Mouse (Mus musculus) megakaryocyte, embryonic 14.5 days (primary cell): ENCODE data around the gene Cacybp. TPM values are rescaled to one million over a fixed set of nuclear protein-coding genes. Genes with fewer than 3 reads are reported as not detected.

Experiments used
- H3K27me3 ChIP-seq: replicated peaks from 2 replicates; pipeline ENCODE3; 2012; ENCODE audit warnings: inconsistent platforms
- H3K36me3 ChIP-seq: replicated peaks from 2 replicates; pipeline ENCODE3; 2012; ENCODE audit warnings: low read length, inconsistent platforms, mixed read lengths
- H3K4me1 ChIP-seq: 2 replicates; pipeline ENCODE4 v1.6.1; 2012; ENCODE audit warnings: inconsistent platforms
- H3K4me3 ChIP-seq: replicated peaks from 2 replicates; pipeline ENCODE3; 2012; ENCODE audit warnings: moderate library complexity, mild to moderate bottlenecking, inconsistent platforms
- H3K9me3 ChIP-seq: 2 replicates; pipeline ENCODE4 v1.6.1; 2012; ENCODE audit warnings: inconsistent platforms
- FLI1 ChIP-seq: IDR thresholded peaks from 2 replicates; pipeline ENCODE4 v1.6.1; 2012; ENCODE audit warnings: low read length, inconsistent platforms, mixed read lengths
- GATA1 ChIP-seq: IDR thresholded peaks from 3 replicates; pipeline ENCODE4 v1.6.1; 2012; ENCODE audit warnings: mixed read lengths, low read length, inconsistent platforms, borderline replicate concordance
- polyA plus RNA-seq: library from polyadenylated mRNA; stranded (reverse); fragments of >175 nt; gene quantifications from 2 replicates; pipeline ENCODE4 v1.2.3, GENCODE M21; 2012; ENCODE audit warnings: low replicate concordance; ENCODE audit not compliant: insufficient read depth

Cacybp gene
- polyA plus RNA-seq, 1 experiment: 75.5 TPM

DNA sequence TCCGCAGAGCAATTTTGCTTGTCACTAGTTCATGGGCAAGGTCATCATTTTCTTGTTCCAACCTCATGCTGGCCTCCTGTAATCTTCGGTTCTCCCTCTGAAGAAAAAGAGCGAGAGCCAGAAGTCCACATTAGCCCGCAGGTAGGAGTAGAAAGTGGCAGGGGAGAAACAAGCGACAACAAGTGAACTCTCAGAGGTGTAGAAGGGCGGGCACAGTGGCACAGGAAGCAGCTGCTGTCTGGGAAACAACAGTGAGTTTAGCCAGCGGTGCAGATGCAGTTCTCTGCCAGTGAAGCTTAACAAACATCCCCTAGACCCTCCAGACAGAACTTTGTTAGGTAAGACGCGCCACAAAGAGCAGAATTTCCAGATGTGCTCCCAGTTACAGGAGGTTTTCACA, 34.8 kb upstream of the Cacybp start:
- Histone ChIP-seq H3K4me3 (no peak overlapping the region), H3K9me3 (no peaks in the 10 kb centered on the region)
- TF ChIP-seq GATA1 (no peak), FLI1 (no peak)

DNA sequence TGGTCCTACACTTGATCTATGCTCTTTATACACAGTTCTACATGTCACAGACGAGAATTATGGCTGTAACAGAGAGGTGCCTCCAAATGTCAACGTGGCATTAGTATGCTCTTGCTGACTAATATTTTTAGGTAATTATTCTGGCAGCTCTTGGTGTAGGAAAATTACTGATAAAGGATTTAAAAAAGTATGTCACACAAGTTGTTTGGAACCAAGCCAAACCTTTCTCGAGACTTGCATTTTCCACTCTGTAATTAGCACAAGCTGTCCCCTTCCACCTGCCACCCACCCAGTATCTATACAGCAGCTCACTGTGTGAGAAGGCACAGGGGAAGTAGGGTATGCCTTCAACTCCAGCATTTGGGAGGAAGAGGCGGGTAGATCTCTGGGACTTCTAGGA, 34.2 kb upstream of the Cacybp start:
- peaks cover 95% of the 10 kb centered on the region for H3K36me3 ChIP-seq
- no peak for TF ChIP-seq FLI1
- TF ChIP-seq GATA1: no peak
- H3K4me1 ChIP-seq: peaks cover 67% of the 10 kb centered on the region
- no peaks in the 10 kb centered on the region for H3K27me3 ChIP-seq
- no peaks in the 10 kb centered on the region for H3K9me3 ChIP-seq
- no peak overlapping the region for H3K4me3 ChIP-seq

More for the DNA sequence above, 34.8 kb upstream of the Cacybp start:
- H3K4me1 ChIP-seq: peaks cover 72% of the 10 kb centered on the region
- H3K27me3 ChIP-seq: no peaks in the 10 kb centered on the region
- peaks cover 94% of the 10 kb centered on the region for H3K36me3 ChIP-seq

DNA sequence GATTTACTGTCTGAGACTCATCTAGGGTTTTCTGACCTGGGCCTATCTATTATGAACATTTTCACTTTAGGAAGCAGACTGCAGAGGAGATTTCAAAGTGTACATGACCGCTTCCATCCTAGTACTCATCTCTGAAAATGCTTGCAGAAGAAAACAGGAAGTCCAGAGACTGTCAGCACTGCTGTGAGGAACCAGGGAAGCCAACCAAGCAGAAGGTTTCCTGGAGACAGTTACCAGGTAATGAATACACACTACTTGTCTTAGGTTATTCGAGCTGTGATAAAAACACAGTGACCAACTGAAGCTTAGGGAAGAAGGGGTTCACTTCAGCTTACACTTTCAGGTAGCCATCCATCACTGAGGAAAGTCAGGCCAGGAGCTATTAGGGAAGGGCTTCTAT, 33.3 kb upstream of the Cacybp start:
- Histone ChIP-seq H3K36me3 (peaks cover 95% of the 10 kb centered on the region), H3K27me3 (no peaks in the 10 kb centered on the region), H3K9me3 (no peaks in the 10 kb centered on the region), H3K4me1 (peaks cover 59% of the 10 kb centered on the region), H3K4me3 (no peak overlapping the region)
- TF ChIP-seq GATA1: no peak
- no peak for TF ChIP-seq FLI1

DNA sequence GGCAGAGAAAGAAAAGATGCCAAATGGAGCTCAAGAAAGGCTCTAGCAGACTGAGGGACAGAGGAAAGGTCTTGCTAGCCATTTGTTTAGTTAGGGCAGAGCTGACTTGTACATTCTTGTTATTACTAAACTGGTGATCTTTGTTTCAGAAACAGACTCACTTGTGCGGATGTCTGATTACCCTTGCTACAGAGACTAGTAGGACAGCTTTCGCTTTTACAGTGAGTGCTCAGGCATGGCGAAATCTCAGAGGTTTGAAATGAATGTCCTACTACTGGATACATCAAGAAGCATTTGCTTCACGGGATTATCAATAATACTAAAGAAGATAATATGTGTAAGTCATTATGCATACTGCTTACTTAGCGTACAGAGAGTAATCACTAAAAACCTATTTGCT, 32.0 kb upstream of the Cacybp start:
- no peak overlapping the region for H3K4me3 ChIP-seq
- peaks cover 52% of the 10 kb centered on the region for H3K4me1 ChIP-seq
- no peaks in the 10 kb centered on the region for H3K27me3 ChIP-seq
- no peaks in the 10 kb centered on the region for H3K9me3 ChIP-seq
- peaks cover 95% of the 10 kb centered on the region for H3K36me3 ChIP-seq
- no peak for TF ChIP-seq GATA1

DNA sequence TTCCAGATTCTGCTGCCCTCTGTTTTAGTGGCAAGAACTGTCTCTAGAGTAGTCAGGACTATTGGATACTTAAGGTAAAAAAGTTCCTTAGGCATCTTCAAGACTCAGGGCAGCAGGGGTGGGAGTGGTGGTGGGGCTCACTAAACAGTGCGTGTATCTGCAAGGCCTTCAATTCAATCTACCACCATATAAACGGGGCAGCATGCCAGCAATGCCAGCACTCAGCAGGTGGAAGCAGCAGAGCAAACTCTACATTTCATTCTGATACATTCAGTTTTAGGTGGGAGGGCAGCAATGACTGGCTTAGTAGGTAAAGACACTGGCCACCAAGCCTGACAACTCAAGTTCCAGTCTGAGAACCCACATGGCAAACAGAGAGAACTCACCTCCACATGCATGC, 27.4 kb upstream of the Cacybp start:
- no peaks in the 10 kb centered on the region for H3K9me3 ChIP-seq
- peaks cover 51% of the 10 kb centered on the region for H3K4me1 ChIP-seq
- H3K4me3 ChIP-seq: no peak overlapping the region
- TF ChIP-seq FLI1 (no peak), GATA1 (no peak)
- no peaks in the 10 kb centered on the region for H3K27me3 ChIP-seq
- peaks cover 98% of the 10 kb centered on the region for H3K36me3 ChIP-seq

DNA sequence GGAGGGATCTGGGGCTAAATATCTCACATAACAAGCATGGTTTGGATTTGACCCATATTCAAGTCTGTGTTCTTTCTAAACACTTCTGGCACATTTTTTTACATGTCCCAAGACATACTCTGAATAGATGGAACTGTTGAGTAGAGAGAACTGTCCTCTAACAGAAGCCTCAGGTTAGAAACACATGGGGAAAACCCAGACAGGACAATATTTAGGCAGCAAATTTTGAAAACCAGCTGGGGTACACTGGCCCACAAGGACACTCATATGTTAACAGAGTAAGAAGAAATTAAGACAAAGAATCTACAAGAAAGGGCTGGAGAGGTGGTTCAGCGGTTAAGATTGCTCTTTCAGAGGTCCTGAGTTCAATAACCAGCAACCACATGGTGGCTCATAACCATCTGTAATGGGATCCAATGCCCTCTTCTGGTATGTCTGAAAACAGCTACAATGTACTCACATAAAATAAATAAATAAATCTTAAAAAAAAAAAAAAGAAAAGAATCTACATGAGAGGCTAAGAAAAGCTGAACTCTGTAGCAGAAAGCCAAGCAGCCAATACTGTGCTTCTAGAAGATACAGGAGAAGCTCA, 26.3 kb upstream of the Cacybp start:
- peaks cover 98% of the 10 kb centered on the region for H3K36me3 ChIP-seq
- H3K9me3 ChIP-seq: no peaks in the 10 kb centered on the region
- no peak overlapping the region for H3K4me3 ChIP-seq
- no peaks in the 10 kb centered on the region for H3K27me3 ChIP-seq
- TF ChIP-seq FLI1: no peak
- TF ChIP-seq GATA1: no peak
- peaks cover 54% of the 10 kb centered on the region for H3K4me1 ChIP-seq

DNA sequence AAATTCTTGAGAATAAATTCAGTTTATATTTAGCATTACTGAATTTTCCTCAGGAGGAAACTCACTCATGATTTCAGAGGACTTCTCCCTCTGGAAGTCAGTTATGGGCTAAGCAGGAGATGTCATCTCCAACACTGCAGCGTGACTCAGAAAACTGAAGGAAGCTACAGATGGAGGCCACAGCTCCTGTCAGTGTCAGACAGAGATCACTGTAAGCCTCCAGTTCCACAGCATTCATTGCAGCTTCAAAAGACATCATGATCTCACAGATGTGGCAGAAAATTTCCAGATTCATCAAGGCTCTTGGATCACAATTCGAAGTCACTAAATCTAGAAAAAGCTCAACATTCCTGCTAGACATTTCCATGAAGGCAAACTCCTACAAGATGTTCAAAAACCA, 25.3 kb upstream of the Cacybp start:
- TF ChIP-seq FLI1: no peak
- TF ChIP-seq GATA1: no peak
- Histone ChIP-seq H3K4me3 (no peak overlapping the region), H3K4me1 (peaks cover 52% of the 10 kb centered on the region), H3K27me3 (no peaks in the 10 kb centered on the region), H3K36me3 (peaks cover 93% of the 10 kb centered on the region), H3K9me3 (no peaks in the 10 kb centered on the region)

DNA sequence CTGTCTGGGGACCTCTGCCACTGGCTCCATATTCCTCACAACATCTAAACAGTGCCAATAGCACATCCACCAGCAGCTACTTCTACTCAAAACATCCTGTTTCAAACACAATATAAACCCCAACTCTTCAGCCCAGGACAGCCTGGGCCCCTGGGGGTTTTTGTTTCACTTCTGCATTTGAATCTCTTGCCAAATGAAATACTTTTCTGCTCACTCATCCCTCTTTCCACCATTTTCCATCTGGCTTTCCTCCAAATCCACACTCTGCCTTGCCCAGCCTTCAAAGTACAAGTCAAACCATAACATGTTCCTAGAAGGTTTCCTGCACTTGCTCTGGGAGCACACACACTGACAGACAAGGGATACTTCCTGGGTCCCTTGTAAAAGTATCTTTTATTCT, 21.2 kb upstream of the Cacybp start:
- Histone ChIP-seq H3K27me3 (no peaks in the 10 kb centered on the region), H3K4me3 (no peak overlapping the region)
- no peak for TF ChIP-seq FLI1
- no peak for TF ChIP-seq GATA1

DNA sequence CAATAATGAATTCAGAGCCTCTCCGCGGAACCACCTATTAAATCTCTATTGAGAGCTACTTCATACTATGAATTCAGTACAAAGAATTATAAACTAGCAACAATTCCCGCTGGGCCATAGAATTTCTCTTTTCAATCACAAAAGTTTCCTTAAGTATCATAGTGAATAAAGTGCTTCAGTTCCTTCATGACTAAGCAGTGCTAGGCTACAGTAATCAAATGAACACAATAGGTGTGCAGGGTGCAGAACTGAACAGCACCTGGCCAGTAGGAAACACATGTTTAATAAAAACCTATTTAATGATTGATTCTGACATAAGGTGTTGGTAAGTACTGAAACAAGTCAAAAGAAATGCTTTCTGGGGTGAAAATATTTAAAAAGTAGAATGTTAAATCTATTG, 19.4 kb upstream of the Cacybp start:
- TF ChIP-seq GATA1: no peak
- no peak for TF ChIP-seq FLI1
- H3K4me3 ChIP-seq: no peak overlapping the region

More for the DNA sequence above, 21.2 kb upstream of the Cacybp start:
- Histone ChIP-seq H3K36me3 (peaks cover 93% of the 10 kb centered on the region), H3K4me1 (peaks cover 46% of the 10 kb centered on the region), H3K9me3 (no peaks in the 10 kb centered on the region)

DNA sequence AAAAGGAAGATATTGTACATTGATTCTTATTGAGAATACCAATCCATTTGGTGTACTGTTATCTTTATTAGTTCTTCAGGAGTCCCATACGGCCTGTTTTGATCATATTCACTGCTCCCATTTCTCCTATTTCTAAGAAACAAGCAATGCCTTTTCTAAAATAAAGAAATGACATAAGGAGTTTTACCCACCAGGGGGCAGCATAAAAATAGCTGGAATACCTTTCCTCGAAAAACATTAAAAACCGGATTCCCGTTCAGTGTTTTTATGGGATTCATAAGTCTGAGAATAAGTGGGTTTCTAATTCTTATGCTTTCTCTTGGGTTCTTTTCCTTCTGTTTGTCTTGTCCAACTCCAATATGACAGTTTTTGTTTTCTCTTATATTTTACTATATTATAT, 18.3 kb upstream of the Cacybp start:
- TF ChIP-seq FLI1 (no peak), GATA1 (no peak)
- H3K4me3 ChIP-seq: no peak overlapping the region
- H3K27me3 ChIP-seq: no peaks in the 10 kb centered on the region
- H3K9me3 ChIP-seq: no peaks in the 10 kb centered on the region
- peaks cover 25% of the 10 kb centered on the region for H3K4me1 ChIP-seq
- peaks cover 93% of the 10 kb centered on the region for H3K36me3 ChIP-seq

More for the DNA sequence above, 19.4 kb upstream of the Cacybp start:
- no peaks in the 10 kb centered on the region for H3K27me3 ChIP-seq
- H3K36me3 ChIP-seq: peaks cover 93% of the 10 kb centered on the region
- H3K9me3 ChIP-seq: no peaks in the 10 kb centered on the region
- peaks cover 30% of the 10 kb centered on the region for H3K4me1 ChIP-seq

DNA sequence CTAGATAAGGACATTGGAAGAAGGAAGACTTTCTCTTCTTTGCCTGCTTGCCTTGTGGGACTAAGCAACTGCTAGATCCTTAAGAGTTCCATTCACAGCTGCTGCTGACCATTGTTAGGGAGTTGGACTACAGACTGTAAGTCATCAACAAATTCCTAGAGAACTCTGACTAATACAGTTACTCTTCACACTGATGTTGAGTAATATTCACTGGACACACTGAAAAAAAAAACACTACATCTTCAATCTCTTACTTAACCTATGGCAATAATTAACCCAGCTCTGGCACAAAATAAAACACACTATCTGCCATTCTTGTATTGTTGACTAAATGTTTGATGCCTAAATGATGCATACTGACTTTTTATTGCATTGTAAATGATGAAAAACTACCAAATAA, 15.2 kb upstream of the Cacybp start:
- Histone ChIP-seq H3K9me3 (no peaks in the 10 kb centered on the region), H3K27me3 (no peaks in the 10 kb centered on the region), H3K4me1 (peaks cover 5% of the 10 kb centered on the region; the same call in 1 of the 2 replicates), H3K4me3 (no peak overlapping the region), H3K36me3 (peaks cover 99% of the 10 kb centered on the region)
- no peak for TF ChIP-seq GATA1
- TF ChIP-seq FLI1: no peak
